Mouse (Mus musculus) megakaryocyte, embryonic 14.5 days (primary cell): ENCODE data around the gene Pus7l. TPM values are rescaled to one million over a fixed set of nuclear protein-coding genes. Genes with fewer than 3 reads are reported as not detected.

Source experiments
- H3K27me3 ChIP-seq: replicated peaks from 2 replicates; pipeline ENCODE3; 2012; ENCODE audit warnings: inconsistent platforms
- H3K36me3 ChIP-seq: replicated peaks from 2 replicates; pipeline ENCODE3; 2012; ENCODE audit warnings: low read length, inconsistent platforms, mixed read lengths
- H3K4me1 ChIP-seq: 2 replicates; pipeline ENCODE4 v1.6.1; 2012; ENCODE audit warnings: inconsistent platforms
- H3K4me3 ChIP-seq: replicated peaks from 2 replicates; pipeline ENCODE3; 2012; ENCODE audit warnings: moderate library complexity, mild to moderate bottlenecking, inconsistent platforms
- H3K9me3 ChIP-seq: 2 replicates; pipeline ENCODE4 v1.6.1; 2012; ENCODE audit warnings: inconsistent platforms
- FLI1 ChIP-seq: IDR thresholded peaks from 2 replicates; pipeline ENCODE4 v1.6.1; 2012; ENCODE audit warnings: low read length, inconsistent platforms, mixed read lengths
- GATA1 ChIP-seq: IDR thresholded peaks from 3 replicates; pipeline ENCODE4 v1.6.1; 2012; ENCODE audit warnings: mixed read lengths, low read length, inconsistent platforms, borderline replicate concordance
- polyA plus RNA-seq: library from polyadenylated mRNA; stranded (reverse); fragments of >175 nt; gene quantifications from 2 replicates; pipeline ENCODE4 v1.2.3, GENCODE M21; 2012; ENCODE audit warnings: low replicate concordance; ENCODE audit not compliant: insufficient read depth

Pus7l gene
- polyA plus RNA-seq, 1 experiment: 6.3 TPM

- Histone ChIP-seq H3K4me1 (peaks cover 28% of the 10 kb centered on the region), H3K4me3 (peak overlapping the region; percentile 100), H3K9me3 (peaks cover 7% of the 10 kb centered on the region), H3K36me3 (peaks cover 57% of the 10 kb centered on the region), H3K27me3 (no peaks in the 10 kb centered on the region)
- TF ChIP-seq FLI1 (no peak), GATA1 (no peak)
These were observed 797 bp upstream of the Pus7l start for GRCm38 (mm10) chr15:94544052-94544636.

GRCm38 (mm10) chr15:94542567-94543408 lies 559 bp downstream of the Pus7l start:
- peaks cover 34% of the 10 kb centered on the region for H3K4me1 ChIP-seq
- H3K36me3 ChIP-seq: peaks cover 55% of the 10 kb centered on the region
- H3K9me3 ChIP-seq: peaks cover 9% of the 10 kb centered on the region; the same call in 1 of the 2 replicates
- peak overlapping the region; percentile 100 for H3K4me3 ChIP-seq
- TF ChIP-seq GATA1: no peak
- TF ChIP-seq FLI1: no peak
- no peaks in the 10 kb centered on the region for H3K27me3 ChIP-seq

GRCm38 (mm10) chr15:94539296-94539695 lies 4.1 kb downstream of the Pus7l start:
- Histone ChIP-seq H3K4me3 (no peak overlapping the region), H3K9me3 (peaks cover 9% of the 10 kb centered on the region; the same call in 1 of the 2 replicates), H3K27me3 (no peaks in the 10 kb centered on the region), H3K4me1 (peaks cover 20% of the 10 kb centered on the region), H3K36me3 (peaks cover 49% of the 10 kb centered on the region)
- no peak for TF ChIP-seq FLI1
- TF ChIP-seq GATA1: no peak

- no peaks in the 10 kb centered on the region for H3K27me3 ChIP-seq
- TF ChIP-seq FLI1: no peak
These were observed 7.8 kb downstream of the Pus7l start for GRCm38 (mm10) chr15:94535521-94535920.

GRCm38 (mm10) chr15:94532956-94533355 lies 10.4 kb downstream of the Pus7l start:
- 0 out of 2 replicates have a peak, but pooled peaks cover under 1% of the 10 kb centered on the region for H3K9me3 ChIP-seq
- H3K4me3 ChIP-seq: no peak overlapping the region
- H3K27me3 ChIP-seq: no peaks in the 10 kb centered on the region
- no peak for TF ChIP-seq GATA1
- no peak for TF ChIP-seq FLI1
- H3K4me1 ChIP-seq: no peaks in the 10 kb centered on the region
- peaks cover 78% of the 10 kb centered on the region for H3K36me3 ChIP-seq

More at GRCm38 (mm10) chr15:94535521-94535920, 7.8 kb downstream of the Pus7l start:
- H3K4me3 ChIP-seq: no peak overlapping the region
- H3K36me3 ChIP-seq: peaks cover 78% of the 10 kb centered on the region
- peaks cover 9% of the 10 kb centered on the region; the same call in 1 of the 2 replicates for H3K4me1 ChIP-seq
- peaks cover 9% of the 10 kb centered on the region; the same call in 1 of the 2 replicates for H3K9me3 ChIP-seq

- TF ChIP-seq FLI1: no peak
- TF ChIP-seq GATA1: no peak
- no peaks in the 10 kb centered on the region for H3K4me1 ChIP-seq
These were observed 11.0 kb downstream of the Pus7l start for GRCm38 (mm10) chr15:94532306-94532705.

GRCm38 (mm10) chr15:94530519-94530918 lies 12.8 kb downstream of the Pus7l start:
- TF ChIP-seq FLI1 (no peak), GATA1 (no peak)
- peaks cover 86% of the 10 kb centered on the region for H3K36me3 ChIP-seq
- H3K9me3 ChIP-seq: no peaks in the 10 kb centered on the region
- no peaks in the 10 kb centered on the region for H3K27me3 ChIP-seq
- H3K4me3 ChIP-seq: no peak overlapping the region
- no peaks in the 10 kb centered on the region for H3K4me1 ChIP-seq

More at GRCm38 (mm10) chr15:94532306-94532705, 11.0 kb downstream of the Pus7l start:
- no peaks in the 10 kb centered on the region for H3K27me3 ChIP-seq
- H3K9me3 ChIP-seq: no peaks in the 10 kb centered on the region
- H3K4me3 ChIP-seq: no peak overlapping the region
- H3K36me3 ChIP-seq: peaks cover 83% of the 10 kb centered on the region

GRCm38 (mm10) chr15:94524956-94525355 lies 18.4 kb downstream of the Pus7l start:
- no peaks in the 10 kb centered on the region for H3K4me1 ChIP-seq
- TF ChIP-seq FLI1 (no peak), GATA1 (no peak)

GRCm38 (mm10) chr15:94523251-94523650 lies 20.1 kb downstream of the Pus7l start:
- H3K4me1 ChIP-seq: no peaks in the 10 kb centered on the region
- no peak overlapping the region for H3K4me3 ChIP-seq
- H3K36me3 ChIP-seq: peaks cover 53% of the 10 kb centered on the region
- H3K27me3 ChIP-seq: no peaks in the 10 kb centered on the region
- no peak for TF ChIP-seq FLI1
- no peak for TF ChIP-seq GATA1
- H3K9me3 ChIP-seq: no peaks in the 10 kb centered on the region

More at GRCm38 (mm10) chr15:94524956-94525355, 18.4 kb downstream of the Pus7l start:
- H3K4me3 ChIP-seq: peak overlapping the region; percentile 24
- no peaks in the 10 kb centered on the region for H3K27me3 ChIP-seq
- peaks cover 70% of the 10 kb centered on the region for H3K36me3 ChIP-seq
- no peaks in the 10 kb centered on the region for H3K9me3 ChIP-seq

- no peaks in the 10 kb centered on the region for H3K27me3 ChIP-seq
- H3K36me3 ChIP-seq: peaks cover 34% of the 10 kb centered on the region
- TF ChIP-seq GATA1: no peak
- no peak for TF ChIP-seq FLI1
- no peaks in the 10 kb centered on the region for H3K9me3 ChIP-seq
- no peak overlapping the region for H3K4me3 ChIP-seq
- H3K4me1 ChIP-seq: no peaks in the 10 kb centered on the region
These were observed 22.4 kb downstream of the Pus7l start for GRCm38 (mm10) chr15:94520959-94521358.
